Mouse (Mus musculus) adrenal gland (tissue): ENCODE results near the gene Pdss2.
"Not testable (repeated sequence)": the region's sequence is repeated elsewhere in the genome, so short reads cannot be mapped to it uniquely, and the experiment has no call there.

Source experiments
- intact Hi-C: fragments of 180-260 bp; cut with DNase I; formaldehyde crosslinking; loops from one replicate; pipeline ENCODE4 v1.15.1; 2025

Gene Pdss2

DNA sequence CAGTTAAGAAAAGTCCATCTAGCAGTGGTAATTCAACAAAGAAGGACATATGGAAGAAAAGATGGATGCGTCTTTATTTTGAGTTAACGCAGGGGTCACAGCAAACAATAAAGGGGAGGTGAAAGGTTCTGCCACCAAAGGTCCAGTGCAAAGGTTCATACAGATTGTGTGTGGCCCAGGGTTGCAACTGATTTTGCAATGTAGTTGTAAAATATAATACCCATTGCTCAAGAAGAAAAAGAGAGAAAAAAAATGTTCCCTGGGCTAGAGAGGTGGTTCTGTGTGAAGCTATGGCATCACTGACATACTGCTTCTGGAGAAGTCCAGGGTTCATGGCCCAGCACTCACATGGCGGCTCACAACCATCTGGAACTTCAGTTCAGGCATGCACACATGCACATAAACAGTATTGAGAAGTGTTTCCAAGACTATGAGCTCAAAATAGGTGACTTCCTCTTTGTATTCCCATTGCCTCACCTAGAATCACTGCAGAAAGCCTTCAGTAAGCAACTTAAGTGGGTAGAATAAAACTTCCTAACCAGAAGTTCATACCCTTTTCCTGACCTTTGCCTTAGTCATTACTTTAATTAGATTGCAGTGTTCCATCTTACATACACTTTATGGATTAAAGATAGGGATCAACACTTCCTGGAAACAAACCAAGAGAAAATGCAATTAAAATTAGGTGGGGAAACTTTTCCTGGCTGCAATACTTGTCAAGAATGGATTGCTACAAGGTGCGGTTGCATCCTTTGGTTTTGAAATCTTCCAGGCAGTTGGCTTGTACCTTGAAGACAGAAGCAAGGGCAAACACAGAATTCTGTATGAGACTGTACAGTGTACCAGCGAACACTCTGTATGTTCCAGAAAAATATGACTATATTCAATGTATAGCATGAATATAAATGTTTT, 14.7 kb downstream of the Pdss2 start:
- intact Hi-C loops: no loop called here

DNA sequence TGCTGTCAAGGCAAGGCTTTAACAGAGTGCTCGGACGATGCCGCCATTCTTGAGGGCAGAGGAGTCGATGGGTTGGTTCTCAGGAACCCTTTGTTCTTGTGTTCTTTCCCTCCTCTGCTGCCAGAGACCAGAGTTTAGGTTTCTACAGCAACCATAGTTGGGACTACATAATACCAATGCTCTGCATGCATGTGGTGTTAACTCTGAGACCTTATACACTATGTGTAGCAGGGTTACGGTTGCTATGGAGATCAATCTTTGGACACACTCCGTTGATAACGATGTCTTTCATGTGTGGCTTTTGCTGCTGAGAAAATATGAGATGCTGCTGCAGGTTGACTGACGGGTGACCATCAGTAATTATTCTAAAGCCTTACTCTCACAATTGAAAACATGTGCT, 20.9 kb downstream of the Pdss2 start:
- intact Hi-C loops: no loop called here

DNA sequence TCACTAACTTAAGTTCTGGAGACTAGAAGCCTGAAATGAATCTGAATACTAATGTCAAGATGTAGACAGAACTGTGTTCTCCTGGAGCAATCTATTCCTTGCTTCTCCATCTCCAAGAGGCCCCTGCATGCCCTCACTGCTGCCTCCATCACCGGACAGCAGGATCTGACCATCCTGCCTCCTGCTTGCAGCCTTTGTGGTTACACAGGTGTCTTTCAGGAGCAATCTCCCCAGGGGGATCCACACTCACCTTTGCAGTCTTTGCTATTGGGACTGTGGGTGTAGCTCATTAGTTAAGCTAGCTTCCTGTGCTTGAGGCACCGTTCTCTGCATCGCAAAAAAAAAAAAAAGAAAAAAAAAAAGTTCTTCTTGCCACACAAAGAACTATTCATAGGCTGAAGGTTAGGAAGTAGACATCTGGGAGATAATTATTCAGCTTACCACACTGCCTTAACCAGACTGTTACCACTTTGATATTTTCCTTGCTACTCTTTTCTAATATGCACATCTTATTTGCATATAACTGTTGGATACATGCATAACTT, 23.0 kb downstream of the Pdss2 start:
- intact Hi-C loops: no loop called here

DNA sequence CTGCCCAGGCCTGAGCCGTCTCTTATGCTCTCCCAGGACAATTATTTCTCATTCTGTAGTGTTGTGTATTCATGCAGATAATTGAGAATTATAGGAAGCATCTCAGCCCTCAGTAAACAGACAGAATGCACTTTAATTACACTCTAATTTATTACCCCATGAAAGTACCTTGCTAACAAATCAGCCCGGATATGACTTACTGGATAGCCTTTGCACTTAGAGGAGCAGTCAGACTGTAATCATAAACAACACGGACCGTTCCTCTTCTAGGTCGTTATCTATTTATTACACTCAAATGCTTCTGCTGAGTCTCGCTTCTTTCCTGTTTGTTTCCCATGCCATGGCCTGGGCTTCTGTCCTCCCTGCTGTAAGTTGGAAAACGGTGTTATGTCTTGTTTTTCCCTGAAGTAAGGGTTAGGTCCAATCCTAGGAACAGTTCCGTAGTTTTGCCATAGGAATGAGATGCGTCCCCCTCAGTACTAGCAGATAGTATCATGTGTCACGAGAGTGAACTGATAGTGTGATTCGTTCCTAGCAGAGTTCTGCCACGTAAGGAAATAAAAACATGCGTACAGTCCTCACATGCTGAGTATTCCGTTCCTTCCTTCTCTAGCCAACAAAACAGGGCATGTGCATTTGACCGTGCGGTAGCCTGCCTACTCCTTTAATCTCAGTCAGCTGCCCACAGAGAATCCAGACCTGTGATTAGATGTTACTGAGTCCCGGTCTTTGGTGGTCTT, 24.3 kb downstream of the Pdss2 start:
- intact Hi-C loops: no loop called here

DNA sequence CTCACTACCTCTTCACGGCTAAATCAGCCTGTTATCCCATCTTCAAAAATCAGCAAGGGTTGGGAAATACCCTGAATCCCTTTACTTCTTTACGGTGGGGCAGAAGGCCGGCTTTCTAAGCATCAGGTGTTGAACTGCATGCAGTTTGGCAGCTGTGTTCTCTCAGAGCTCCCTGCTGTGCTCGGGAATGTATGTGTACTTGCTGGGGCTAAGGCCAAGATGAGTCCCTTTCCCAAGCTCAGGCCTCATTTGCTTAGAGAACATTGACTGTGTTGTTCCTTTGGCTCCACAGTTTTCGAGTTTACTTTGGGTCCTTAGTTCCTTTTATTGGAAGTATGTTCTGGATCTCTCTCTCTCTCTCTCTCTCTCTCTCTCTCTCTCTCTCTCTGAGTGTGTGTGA, 26.7 kb downstream of the Pdss2 start:
- intact Hi-C loops: no loop called here

DNA sequence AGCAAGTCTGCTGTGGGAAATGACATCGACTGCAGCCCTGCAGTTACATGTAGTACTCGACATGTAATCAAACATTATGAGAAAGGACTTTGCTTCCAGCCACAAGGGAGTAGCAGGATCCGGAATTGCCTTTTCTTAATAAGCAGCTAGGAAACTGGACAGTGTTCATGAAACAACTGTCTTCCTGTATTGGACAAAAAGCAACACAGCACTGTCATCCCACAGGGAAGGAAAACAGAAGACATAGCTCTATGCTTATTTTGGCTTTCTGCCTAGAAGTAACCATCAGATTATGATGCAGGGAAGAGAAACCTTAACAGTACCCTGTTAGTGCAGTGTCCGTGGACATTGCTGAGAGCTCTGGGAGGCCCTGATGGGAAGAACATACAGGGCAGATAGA, 31.0 kb downstream of the Pdss2 start:
- intact Hi-C loops: no loop called here

DNA sequence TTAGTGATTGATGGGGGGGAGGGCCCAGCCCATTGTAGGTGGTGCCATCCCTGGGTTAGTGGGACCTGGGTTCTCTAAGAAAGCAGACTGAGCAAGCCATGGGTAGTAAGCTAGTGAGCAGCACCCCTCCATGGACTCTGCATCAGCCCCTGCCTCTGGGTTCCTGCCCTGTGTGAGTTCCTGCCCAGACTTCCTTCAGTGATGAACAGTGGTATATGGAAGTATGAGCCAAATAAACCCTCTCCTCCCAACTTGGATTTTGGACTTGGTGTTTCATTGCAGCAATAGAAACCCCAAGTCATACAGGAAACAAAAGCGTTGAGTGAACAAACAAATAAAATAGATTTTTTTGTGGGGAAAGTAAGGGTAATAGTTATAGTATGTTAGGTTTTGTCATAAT, 35.7 kb downstream of the Pdss2 start:
- intact Hi-C loops: not testable (repeated sequence)

DNA sequence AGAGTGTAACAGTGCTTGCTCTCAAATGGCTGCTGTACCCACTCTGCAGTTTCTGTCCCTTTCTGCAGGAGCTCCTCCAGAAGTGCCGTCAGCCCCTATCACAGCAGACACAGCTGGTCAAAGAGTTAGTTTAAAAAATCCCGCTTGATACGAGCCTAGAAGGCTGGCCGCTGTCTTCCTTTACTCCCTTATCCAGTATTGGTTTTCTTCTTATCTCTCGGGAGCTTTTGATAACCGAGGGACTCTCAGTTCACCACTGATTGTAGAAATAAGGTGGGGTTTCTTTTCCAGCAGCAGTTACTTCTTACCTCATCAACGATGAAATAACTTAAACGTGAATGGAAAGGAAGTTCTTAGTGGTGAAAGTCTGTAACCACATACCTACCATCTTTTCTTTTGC, 36.2 kb downstream of the Pdss2 start:
- intact Hi-C loops: not testable (repeated sequence)

DNA sequence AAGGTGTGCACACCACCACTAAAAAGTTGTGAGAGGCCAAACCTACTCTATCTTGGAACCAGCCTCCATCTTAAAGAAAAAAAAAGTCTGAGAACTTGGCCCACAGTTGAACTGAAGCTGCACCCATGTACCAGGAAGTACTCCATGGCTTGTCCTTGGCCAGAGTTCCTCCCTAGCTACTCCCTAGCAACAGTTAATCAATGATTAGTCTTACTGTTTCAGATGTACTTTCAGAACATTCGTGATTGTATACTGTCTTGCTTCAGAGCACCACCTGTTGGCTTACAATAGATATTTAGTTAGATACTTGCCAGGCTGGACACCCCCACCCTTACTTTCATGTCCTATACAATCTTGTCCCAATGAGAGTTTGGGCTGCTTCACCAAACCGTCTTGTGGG, 50.0 kb downstream of the Pdss2 start:
- intact Hi-C loops: loop anchor here (10.0 kb wide), 1 partner anchor 103 kb away; no protein-coding TSS in a partner anchor

DNA sequence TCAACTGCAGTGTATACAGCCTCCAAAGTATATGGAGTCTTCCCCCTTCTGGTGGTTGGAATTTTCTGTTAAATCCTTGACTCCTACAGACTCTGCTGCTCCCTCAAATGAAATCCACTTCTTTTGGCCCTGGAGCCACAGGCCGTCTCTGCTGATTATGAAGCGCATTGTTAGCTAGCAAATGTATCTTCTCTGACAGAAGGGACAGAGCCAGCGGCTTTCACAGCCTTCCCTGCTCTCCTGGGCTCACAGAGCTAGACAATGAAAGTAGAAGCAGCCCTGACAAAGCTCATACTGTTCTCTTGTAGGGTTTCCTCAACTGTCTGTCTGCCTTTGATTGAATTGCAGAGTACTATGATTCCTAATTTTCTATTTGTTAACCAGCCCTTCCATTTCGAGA, 51.1 kb downstream of the Pdss2 start:
- intact Hi-C loops: loop anchor here (10.0 kb wide), 1 partner anchor 102 kb away; no protein-coding TSS in a partner anchor

DNA sequence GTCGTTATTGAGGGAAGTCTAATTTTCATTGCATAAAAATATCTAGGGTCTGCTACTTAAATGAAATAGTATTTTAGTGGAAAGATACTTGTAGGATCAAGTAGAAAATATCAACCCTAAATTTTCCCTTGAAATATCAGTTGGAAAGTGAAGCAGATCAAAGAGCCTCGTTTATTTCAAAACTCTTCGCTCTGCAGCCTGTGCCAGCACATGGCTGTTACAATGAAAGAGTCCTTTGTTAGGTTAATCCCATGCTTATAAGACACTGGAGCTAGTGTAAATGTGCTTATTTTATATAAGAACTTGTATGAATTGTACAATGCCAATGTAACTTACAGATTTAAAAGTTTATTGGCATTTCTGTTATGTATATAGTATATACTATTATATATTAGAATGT, 51.8 kb downstream of the Pdss2 start:
- intact Hi-C loops: loop anchor here (10.0 kb wide), 1 partner anchor 102 kb away; no protein-coding TSS in a partner anchor

DNA sequence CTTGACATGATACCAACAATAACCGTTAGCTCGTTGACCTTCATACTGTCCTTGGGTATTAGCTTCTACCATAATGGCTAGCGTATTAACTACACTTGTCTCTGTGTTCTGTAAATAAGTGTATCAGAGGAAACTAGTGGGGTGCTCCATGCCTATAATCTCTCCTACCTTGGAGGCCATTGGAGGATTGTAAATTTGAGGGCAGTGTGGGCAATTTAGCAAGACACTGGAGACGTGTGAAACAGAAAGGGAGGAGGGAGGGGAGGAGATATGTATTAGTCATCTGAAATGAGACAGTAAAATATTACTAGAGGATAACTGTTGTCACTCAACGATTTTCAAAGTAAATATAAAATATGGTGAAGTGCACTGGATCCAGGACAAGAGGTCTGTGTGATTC, 54.2 kb downstream of the Pdss2 start:
- intact Hi-C loops: loop anchor here (10.0 kb wide), 1 partner anchor 99 kb away; no protein-coding TSS in a partner anchor

DNA sequence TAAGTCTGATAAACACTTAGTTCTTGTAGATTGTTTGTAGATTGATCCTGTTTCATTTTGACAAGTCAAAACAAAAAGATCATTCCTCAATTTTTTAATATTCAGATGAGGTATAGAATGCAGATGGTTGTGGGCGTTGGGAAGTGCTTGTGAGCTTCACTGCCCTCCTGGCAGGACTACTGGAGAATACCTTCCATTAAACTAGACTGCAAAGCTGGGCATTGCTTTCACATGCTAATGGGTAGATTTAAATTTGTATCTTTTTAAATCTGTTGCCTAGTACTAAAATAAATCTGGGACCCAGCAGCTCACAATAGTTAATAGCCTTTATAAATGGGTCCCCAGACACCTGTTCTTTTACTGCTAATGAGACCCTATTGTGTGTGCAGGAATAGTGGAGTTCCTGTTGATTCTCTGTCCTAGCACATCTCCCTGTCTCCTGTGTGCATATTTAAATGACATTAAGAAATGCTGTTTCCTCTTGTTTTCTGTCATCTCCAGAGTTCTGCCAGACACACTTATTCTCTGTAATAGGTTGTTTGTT, 54.9 kb downstream of the Pdss2 start:
- intact Hi-C loops: loop anchor here (10.0 kb wide), 1 partner anchor 99 kb away; no protein-coding TSS in a partner anchor

DNA sequence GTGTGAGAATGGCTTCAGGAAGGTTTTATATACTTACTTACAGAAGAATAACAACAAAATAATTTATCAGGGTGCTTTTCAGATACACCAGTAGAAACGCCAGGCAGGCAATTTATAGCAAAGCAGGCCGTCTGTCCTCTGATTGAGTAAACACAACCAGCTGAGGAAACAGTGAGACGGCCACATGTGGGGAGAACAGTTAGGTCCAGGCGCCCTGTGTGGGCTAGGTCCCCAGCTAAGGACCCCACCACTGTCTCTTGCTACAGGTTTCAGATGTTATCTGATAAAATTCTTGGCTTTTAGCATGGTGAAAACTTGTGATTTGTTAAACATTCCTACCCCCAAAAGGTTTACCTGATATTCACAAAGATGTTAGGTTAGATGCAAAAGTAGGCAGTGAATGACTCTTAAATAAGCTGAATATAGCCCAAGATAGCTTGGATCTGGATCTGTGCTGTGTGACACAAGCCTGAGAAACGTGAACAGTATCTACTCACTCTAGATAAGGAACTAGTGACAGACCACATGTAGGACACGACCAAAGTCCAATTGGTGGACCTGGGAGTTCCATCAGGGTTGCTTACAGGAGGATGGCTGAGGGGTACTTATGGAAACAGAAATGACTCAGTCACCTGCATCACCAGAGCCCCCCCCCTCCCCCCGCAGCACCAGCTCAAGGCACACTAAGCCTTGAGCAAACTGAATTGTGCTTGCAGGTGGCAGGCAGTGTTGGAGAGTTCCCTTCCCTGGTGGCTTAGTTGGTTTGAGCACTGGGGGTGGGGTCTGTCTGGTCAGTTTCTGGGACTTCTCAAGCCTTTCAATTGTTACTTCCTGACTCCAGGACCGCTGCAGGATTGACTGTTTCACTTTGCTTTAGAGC, 56.2 kb downstream of the Pdss2 start:
- intact Hi-C loops: loop anchor here (10.0 kb wide), 1 partner anchor 97 kb away; no protein-coding TSS in a partner anchor

DNA sequence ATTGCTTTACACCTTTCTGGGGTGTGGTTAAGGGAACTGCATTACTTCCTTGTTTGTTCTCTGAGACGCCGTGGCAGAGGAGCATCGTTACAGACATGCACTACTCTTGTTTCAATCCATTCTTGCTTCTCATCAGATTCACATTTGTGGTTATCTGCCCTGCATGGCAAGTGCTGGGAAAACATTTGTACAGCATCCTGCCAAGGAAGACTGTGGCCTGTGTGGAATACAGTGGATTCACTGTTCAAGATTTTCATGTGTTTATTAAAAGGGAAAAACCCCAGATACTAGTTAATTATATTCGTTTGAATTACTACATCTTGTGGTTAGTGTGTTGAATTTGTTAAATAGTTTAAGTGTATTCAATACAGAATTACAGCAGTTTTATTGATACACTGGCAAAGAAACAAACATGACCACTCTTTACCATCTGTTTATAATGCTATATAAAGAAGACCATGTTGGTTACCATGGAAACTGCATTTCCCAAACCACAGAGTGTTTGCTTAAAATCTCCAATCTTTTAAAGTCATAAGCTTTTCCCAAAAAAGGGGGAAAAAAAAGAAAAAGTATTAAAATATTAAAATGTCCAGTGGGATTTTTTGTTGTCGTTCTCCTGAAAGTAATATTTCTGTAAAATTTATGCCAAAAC, 58.5 kb downstream of the Pdss2 start:
- intact Hi-C loops: loop anchor here (10.0 kb wide), 1 partner anchor 95 kb away; no protein-coding TSS in a partner anchor

DNA sequence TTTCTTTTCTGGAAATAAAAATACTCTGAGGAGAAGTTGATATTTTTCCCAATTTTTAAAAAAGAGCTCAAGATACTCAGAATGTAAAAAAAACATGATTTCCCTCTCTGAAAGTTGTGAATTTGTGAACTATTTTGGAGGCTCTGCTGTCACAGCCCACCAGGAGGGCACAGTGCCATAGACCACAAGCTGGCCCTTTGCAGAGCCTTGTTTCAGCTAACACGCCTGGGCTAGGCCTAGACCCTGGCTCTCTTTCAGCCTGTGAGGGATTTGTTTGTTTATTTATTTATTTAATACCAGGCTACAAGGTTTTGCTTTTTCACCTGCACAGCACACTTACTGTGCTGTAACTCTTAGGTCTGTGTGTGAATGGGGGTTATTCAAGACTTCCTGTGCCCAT, 64.3 kb downstream of the Pdss2 start:
- intact Hi-C loops: no loop called here

DNA sequence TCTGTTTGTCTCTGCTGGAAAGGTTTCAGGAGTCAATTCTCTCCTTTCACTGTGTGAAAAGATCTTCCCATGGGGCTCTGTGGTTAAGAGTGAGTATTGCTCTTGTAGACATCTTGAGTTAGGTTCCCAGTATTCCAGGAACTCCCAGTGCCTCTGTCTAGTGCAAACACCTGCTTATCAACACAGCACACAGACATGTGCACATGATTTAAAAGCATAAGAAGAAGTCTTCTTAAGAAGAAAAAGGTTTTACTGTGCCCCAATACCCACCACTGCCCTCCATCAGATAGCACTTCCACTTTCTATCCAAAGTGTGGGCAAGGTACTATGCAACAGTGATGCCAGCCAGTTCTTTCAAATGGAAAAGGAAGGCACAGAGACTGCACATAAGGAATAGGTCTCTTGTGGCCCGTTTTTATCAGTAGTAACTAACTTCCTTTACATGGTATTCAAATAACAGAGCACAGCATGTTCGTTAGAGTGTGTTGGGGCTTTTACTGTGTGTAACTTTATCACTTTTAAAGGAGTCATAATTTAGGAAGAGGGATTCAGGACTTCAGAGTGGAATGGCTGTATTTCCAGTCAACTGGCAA, 69.4 kb downstream of the Pdss2 start:
- intact Hi-C loops: no loop called here

DNA sequence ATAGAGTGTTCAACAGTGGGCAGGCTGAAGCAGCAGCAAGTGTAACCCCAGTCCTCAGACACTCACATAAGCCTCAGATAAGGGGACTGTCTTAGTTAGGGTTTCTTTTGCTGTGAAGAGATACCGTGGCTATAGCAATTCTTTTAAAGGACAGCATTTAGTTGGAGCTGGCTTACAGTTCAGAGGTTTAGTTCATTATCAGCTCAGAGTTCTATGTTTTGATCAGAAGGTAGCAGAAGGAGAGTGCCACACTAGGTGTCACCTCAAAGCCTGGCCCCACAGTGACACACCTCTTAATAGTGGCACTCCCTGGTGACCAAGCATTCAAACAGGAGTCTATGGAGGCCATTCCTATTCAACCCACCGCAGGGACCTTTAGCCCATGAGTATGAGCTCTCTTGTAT, 70.0 kb downstream of the Pdss2 start:
- intact Hi-C loops: no loop called here

DNA sequence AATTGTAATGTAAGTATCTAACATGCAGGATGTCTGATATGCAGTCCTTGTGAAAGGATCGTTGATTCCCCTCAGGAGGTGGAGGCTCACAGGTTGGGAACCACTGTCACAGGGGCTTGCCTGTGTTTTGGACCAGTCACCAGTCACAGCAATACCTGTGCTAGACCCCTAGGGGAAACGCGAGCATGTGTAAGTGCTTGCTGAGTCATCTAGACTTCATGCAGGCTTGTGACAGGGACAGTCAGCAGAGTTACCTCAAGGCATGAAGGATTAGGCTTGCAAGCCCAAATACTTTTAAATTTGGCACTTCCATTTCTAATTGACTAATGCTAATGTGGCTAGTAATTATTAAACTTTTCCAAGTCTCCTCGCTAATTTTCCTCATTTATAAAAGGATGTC, 71.2 kb downstream of the Pdss2 start:
- intact Hi-C loops: no loop called here

DNA sequence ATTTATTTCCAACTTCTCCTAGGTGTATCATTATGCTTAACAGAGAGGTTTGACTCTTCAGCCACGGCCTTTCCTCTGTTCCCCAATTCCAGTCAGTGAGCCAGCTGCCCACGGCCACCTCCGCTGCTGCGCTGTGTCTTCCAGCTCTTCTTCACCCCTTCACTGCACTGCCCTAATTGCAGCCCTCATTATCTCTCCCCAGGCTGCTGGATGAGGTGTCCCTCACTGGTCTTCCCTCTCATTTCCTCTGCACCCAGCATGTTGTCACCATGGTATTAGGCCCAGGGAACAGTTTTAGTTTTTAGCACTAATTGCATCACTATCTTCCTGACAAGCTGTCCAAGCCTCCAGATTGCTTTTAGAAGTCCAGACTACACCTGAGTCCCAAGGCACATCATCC, 73.0 kb downstream of the Pdss2 start:
- intact Hi-C loops: no loop called here
